Mouse (Mus musculus): ENCODE results near the gene Tmem94. TPM values are rescaled to one million over a fixed set of nuclear protein-coding genes. Genes with fewer than 3 reads are reported as not detected.
A peak's percentile ranks its signal among the peaks of the same experiment; 100 is the strongest.

The Tmem94 gene
- polyA plus RNA-seq, 1 experiment from 2014 or later = 8.3 TPM

DNA sequence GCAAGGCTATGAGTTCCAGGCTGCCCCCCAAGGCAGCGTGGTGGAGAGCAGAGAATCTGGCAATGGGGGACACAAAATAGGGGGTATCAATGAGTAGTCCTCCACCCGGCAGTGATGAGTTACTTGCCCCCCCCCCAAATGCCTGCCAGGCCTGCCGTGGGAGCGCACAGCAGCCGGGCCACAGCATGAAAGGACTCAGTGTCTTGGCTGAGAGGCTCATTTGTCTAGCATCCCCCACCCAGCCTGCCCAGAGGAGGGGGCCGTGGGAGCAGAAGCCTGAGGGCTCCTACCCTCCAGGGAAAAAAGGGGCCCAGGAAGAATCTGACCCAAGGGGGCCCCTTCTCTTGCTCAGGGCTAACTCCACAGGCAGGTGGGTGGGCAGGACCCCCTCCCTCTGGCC is 42.1 kb downstream of the Tmem94 start:
- no peak for DNase-seq (ENCODE audit: low spot score)

DNA sequence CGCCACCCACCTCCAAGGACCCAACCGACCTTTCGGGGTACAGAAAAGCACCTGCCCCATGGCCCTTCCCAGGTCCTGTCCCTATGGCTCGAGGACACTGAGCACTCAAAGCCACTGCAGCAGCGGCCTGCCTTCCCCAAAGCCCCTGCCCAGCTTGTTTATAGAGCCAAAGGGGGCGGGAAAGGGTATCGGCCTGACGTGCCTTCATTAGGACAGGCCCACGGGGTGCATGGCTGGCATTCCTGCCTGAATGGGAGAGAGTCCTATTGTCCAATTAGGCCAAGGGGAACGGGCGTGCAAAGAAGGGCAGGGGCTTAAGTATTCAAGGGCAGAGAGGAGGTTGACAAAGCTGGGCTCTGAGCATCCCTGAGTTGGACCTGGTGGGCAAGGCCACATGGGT is 42.7 kb downstream of the Tmem94 start:
- no peak for DNase-seq (ENCODE audit: low spot score)

DNA sequence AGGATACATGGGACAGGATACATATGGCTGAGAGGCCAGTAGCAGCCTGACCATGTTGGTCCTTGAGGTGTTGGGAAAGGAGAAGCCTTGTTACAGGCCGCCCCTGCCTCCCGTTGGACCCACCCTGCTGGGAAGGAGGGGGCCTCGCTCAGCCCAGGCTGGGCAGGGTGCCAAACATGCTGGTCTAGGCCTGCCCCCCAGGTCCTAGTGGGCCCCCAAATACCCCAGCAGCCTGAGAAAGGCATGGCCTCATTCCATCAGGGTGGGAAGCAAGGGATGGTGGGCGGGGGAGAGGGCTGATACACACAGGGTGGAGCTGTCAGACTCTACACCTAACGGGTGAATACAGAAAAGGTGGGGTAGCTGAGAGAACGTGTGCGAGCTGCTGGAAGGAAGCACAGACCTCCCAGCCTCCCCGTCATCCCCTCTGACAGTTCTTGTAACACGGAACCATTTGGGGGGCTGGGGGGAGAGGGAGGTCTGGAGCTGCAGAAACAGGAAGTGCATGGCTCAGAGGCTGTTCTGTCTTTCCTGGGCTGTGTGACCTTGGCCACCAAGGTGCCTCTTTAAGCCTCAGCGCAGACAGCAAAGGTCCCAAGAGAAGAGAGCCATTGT is 43.6 kb downstream of the Tmem94 start:
- DNase-seq (ENCODE audit: low spot score) = peak; percentile 9

DNA sequence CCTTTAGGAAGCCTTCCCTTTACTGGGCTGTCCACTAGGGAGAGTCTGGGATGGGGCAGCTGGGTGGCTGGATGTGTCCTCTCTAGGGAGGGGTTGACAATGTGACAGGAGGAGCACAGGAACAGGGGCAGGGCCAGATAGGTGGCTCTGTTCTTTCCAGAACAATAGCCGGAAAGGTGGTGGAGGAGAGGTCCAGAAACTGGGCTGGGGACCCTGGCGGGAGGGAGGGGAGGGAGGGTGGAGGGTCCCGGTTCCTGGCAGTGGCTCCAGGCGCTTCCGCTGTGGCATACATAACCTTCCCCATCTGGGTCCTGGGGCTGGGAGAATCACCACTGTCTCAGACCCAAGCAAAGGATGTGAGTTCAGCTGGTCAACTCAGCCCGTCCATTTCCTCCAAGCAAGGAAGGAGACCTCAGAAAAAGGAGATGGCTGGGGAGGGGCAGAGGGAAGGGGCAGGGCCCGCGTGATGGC is 44.1 kb downstream of the Tmem94 start:
- no peak for DNase-seq (ENCODE audit: low spot score)

DNA sequence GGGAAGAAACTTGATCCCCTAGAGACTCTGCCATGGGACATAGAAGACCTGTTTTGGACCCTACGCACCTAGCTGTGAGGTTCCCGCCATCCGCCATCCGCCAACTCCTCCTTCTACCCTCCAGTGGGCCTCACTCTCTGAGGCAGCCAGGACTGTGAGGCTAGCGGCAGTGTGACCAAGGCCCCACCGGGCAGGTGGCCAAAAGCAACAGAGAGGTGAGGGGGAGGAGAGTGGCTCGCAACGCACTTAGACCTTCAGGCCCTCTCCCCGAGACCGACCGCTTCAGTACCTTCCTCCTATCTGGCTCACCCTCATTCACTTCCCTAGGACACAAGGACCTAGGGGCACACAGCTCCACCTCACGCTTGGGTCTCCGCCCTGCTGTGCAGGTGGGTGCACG is 45.1 kb downstream of the Tmem94 start:
- DNase-seq (ENCODE audit: low spot score) = no peak

DNA sequence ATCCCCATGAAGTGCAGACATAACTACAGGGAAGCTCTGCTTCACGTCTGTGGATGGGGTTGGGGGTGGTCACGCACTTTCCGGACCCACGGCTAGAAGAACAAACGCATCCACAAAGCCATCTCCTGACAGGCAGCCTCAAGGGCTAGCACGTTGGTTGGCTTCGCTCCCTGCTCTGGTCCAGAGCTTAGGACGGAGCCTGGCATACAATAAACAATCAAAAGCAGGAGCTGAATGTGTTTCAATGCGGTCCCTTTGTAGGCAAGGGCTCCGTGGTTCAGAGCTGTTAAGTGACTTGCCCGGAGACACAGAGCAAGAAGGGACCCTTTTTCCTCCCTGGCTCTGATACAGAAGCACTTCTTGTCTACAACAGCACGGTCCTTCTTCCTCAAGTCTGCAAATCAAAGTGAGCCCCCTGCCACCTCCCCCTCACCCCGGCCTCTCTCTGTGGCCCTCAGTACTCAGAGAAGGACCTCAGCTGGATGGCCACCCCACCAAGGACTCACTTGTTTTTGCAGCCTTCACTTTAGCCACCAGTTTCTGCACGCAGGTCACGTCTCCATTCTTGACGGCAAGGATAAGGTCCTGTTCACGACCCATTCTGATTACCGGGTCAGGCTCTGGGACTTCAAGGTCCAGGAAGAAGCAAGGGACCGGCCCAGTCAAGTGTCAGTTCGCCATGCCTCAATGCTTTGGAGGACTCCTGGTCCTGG is 46.3 kb downstream of the Tmem94 start:
- no peak for DNase-seq (ENCODE audit: low spot score)

DNA sequence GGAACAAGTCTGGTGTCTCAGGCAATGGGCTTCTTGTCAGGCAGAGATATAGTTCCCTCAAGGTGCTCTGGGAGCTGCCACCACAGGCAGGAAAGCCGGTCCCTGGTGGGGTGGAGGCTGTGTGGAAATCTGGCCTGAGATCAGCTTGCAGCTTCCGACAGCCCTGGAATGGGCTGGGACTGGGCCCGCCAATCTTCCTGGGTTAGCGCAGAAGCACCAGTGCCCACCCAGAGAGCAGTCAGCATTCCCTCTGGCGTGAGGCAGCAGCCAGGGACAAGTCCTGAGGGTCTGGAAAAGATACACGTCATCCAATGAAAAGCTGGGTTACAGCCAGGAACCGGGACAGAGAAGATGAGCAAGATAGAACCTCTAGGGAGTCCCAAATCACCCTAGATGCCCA is 46.9 kb downstream of the Tmem94 start:
- DNase-seq (ENCODE audit: low spot score) = no peak

DNA sequence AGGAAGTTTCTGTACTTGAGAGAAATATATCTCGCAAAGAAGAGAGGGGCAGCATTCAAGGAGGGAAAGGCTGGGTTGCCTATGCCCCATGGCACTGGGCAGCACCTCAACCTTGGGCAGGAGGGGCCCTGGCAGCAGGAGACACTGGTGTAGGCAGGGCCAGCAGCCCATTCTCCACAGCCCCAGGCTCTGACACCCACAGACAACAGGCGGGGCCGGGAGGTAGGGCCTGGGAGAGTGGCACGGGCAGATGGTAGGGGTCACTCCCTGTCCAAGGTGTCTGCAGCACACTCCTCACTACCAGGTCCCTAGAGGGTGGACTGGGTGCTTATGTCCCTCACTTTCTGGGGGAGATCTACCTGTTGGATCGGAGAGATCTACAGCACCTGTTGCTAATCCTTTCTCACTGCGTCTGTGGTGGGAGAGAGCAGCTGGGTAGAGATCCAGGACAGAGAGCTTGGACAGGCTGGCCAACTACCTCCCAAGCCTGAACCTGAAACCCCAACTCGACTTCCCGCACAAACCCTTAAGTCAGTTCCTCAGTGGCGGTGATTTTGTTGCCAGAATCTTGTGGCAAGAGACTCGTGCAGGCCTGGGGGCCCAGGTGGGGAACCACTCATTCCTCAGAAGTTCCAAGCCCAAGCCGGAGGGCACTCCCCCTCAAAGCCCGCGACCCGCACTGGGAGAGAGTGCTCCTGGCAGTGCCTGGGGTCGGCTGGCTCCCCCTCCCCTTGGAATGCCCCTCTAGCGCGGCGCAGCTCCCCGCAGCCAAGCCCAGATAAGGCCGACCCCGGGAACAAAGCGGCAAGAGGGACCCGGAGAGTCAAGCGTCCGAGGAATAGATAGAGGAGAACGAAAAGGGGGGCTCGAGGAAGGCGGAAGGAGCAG is 47.5 kb downstream of the Tmem94 start:
- peak; percentile 26 for DNase-seq (ENCODE audit: low spot score)

DNA sequence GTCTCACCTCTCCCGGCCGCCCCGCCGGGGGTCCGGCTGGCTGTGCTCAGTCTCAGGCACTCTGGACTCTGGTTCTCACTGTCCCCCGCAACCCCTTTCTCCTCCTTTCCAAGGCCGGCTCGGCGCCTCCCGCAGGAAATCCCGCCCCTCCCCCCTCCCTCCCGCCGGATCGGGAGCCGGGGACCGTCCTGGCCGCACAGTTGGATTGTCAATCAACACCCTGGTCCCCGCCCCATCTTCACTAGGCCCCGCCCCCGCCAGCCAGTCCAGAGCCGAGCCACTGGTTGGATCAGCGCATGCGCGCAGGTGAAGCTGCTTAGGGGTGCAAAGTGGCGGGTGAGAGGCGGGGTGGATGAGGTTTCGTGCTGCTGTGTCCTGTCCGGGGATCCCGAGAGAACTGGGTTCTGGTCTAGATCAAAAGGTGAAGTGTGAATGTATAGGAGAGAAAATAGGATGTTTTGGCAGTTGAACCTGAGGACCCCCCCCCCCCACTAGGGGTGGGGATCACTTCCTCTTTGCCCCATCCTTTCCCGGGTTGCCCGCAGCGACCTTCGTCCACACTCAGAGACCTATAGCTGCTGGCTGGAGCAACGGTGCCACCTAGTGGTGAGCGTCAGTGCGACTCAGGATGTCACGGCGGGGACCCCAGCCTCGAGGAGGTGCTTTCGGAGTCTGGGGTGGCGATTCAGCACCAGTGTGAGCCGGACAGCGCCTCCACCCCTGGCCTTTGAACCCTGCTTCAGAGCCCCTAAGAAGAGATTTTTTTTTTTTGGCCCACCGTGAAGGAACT is 48.5 kb downstream of the Tmem94 start, which contains the start of gene Caskin2:
TSS of gene Caskin2 (minus strand) at position 133 of the 790 bp plus-strand sequence.
- peak; percentile 97 for DNase-seq (ENCODE audit: low spot score)

DNA sequence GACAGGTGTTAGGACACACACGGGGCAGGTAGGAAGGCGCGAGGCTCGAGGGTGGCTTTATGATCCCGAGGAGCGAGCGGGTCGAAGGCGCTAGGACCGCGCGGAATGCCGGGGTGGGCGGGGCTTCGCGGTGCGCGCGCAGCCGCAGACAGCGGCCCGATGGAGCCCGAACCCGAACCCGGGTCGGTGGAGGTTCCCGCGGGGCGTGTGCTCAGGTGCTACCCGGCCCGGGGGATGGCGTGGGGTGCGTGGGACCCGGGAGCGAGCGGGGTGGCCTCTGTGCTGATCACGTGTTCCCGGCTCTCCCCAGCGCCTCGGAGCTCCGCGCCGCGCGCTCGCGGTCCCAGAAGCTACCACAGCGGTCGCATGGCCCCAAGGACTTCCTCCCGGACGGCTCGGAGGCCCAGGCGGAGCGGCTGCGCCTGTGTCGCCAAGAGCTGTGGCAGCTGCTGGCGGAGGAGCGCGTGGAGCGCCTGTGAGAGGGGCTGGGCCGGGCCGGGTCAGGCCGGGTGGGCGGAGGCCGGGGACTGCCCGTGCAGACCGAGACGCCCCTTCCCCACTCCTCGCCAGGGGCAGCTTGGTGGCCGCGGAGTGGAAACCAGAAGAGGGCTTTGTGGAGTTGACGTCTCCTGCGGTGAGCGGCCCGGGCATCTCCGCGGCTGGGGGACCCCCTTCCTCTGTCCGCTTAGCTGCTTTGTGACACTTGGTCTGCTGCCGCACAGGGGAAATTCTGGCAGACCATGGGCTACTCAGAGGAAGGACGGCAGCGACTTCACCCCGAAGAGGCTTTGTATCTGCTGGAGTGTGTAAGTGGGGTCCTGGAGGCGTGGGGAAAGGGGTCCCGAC is 49.6 kb downstream of the Tmem94 start, which contains the start of gene Tsen54:
TSS of gene Tsen54 (plus strand) at position 120 of the 846 bp plus-strand sequence.
- DNase-seq (ENCODE audit: low spot score) = peak; percentile 82

DNA sequence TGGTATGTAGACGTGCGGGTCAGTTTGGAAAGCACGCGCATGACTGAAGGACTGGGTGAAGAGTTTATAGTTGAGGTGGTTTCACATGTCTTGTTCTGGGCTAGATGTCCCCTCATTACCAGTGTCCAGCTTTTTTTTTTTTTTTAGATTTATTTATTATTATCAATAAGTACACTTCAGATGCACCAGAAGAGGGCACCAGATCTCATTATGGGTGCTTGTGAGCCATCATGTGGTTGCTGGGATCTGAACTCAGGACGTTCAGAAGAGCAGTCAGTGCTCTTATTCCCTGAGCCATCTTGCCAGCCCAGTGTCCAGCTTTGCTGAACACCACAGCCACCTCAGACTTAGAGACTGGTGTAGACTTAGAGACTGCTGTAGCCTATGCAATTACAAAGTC is 52.1 kb downstream of the Tmem94 start:
- DNase-seq (ENCODE audit: low spot score) = no peak

DNA sequence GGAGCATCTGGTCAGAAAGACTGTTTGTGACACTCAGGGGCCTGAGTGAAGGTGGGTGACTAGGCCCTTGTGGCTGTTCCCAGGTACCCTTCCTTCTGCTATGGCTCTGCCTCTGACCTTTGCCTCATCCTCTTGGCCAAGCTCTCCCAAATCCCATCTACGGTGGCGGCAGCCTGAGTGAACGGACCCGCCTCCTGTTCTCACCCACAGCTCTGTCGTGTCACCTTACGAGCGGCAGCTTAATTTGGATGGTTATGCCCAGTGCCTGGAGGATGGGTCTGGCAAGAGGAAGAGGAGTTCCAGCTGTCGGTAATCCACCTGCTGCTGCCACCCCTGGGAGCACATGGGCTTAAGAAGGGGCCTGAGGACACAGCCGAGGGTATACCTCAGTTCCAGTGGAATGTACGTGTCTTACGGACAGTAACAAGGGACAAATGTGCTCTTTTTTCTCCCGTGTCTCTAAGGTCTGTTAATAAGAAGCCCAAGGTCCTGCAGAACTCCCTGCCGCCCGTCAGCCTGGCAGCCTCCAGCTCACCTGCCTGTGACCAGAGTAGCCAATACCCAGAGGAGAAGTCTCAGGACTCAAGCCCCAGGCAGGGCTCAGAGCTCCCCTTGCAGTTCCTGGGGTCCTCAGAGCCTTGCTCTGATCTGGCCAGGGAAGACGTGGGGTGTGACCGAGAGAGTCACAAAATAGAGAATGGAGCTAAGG is 54.8 kb downstream of the Tmem94 start:
- no peak for DNase-seq (ENCODE audit: low spot score)

DNA sequence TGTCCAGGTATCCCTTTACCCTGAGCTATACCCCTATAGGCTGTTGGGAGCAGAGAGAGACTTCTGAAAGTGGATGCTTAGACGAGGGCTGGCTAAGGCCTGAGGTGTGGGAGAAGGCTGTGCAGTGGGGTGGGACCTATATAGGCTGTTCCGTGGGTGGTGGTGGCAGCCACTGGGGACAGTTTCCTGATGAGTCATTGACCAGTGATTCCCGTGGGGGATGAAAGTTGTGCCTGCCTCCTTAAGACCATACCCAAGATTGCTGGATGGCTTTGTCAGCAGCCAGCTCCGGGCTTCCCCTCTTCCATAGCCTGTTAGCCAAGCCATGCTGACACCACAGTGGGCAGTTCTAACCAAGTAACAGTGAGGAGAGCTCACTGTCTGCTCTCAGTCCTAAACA is 55.8 kb downstream of the Tmem94 start:
- no peak for DNase-seq (ENCODE audit: low spot score)

DNA sequence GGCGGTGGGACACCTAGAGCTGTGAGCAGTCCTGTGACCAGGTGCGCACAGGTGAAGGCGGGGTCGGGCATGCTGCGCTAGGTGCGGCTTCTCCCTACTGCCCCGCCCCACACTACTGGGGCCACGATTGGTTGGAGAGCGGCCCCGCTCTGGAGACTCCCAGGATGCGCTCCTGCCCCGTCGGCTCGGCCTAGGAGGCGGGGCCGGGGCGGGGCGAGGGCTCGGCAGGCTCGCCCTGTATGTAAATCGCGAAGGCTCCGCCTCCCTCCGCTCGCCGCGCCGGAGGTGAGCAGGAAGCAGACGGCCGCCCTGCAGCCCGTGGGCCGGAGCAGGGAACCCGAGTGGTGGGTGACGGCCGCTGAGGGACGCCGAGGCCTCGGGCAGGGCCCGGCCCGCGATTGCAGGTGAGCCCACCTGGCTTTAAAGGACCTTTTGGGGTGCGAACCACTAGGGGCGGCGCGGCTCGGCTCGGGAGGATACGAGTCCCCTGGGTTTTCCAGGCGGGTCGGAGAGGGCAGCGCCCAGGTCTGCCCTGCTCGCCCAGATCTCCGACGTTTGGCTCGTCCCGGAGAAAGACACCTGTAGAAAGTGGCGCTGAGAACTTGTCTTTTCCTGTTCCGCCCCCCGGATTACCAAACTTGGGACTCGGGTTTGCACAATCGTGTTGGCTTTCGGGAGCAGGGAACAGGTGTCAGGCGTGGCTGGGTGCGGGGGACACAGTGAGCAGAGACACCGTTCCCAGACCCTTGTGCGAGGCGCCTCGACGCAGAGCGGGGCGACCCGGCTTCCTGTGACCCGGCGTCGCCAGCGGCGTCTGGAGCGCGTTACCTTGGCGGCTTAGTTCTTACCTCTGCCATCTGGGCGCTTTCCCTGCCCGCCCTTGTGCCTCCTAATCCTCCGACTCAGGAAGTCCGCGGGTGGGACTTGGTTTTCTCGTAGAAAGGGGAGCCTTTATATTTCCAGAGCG is 58.8 kb downstream of the Tmem94 start, which contains the start of gene Llgl2:
TSS of gene Llgl2 (plus strand) at position 276 of the 967 bp plus-strand sequence.
- DNase-seq (ENCODE audit: low spot score) = peak; percentile 88

DNA sequence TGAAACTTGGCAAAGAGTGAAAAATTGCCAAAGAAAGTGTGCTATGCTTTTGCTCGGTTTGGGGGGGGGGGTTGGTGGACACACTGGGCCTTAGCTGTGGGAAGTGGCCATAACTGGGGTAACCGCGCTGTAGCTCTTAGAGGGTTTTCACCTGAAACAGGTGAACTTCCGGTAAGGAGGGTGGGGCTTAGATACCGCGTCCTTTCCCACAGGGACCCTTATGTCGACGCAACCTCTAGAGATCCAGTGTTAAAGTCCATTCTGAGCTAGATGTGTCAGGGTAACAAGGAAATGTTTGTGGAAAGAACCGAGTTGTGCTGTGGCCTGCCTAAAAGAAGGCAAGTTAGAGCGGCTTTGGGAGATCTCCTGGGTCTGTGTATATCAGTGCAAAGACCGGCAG is 59.6 kb downstream of the Tmem94 start:
- DNase-seq (ENCODE audit: low spot score) = no peak

DNA sequence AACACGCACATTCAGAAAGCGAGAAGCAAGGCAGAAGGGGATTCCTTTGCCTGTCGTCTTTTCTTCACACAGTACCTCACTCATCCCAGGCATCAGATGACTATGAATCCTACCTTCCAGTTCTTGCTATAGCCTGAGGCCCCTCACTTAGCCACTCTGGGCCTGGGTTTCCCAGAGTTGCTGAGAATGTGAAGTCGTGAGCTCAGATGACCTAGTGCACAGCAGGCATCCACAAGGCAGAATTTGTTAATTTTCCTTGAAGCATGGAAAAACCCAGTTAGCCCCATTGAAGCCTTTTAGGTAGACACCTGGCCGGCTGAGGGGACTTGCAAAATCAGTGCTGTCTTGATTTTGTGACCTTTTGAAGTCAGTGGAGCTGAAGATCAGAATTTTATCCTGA is 61.3 kb downstream of the Tmem94 start:
- DNase-seq (ENCODE audit: low spot score) = no peak

DNA sequence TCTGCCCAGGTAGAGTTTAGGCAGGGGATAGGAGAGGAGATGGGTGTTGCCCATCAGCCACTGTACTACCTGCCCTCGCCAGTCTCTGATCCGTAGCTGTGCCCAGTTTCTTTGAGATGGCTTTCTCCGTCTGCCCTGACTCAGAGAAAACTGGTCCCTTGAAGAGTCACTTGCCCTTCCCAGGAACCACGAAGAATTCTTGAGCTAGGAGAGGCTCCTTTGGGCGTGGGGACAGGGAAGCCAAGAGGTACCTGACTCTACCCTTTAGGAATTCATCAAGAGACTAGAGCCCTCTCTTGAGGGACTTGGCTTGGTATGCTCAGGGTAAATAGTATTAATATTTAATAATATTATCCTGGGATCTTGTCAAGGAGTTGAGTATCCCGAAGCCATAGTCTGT is 62.4 kb downstream of the Tmem94 start:
- no peak for DNase-seq (ENCODE audit: low spot score)

DNA sequence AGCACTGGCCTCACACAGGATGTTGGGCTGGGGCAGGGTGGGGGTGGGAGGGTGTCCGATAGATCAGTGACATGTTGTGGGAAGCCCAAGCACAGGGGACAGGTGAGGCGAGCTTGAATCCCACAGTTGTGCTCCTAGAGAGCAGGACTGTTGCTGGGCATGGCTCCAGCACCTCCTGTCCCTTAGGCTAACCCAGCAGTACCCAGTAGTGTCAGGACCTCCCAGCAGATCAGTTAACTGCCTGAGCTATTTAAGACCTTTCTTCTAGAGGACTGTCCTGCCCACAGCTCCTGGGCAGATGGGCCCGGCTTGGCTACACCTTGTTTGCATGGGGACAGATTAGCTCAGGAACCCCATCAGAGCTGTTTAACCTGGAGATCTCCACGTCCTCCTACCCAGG is 63.8 kb downstream of the Tmem94 start:
- DNase-seq (ENCODE audit: low spot score) = no peak
